Mouse (Mus musculus) erythroblast, adult 5-6 weeks (primary cell): ENCODE results near the gene Zfp266. TPM values are rescaled to one million over a fixed set of nuclear protein-coding genes. Genes with fewer than 3 reads are reported as not detected.

Experiments used
- ATAC-seq: replicated peaks from 2 replicates; pipeline ENCODE4 v1.8.0; 2016; ENCODE audit warnings: moderate number of reproducible peaks, mild to moderate bottlenecking, moderate TSS enrichment, inconsistent platforms; ENCODE audit not compliant: poor library complexity, low FRiP score, severe bottlenecking
- total RNA-seq, 2 experiments: library from RNA; stranded (forward) in 1 of 2; stranded (reverse) in 1 of 2; fragments of 150-400 nt in 1 of 2; fragments of 200-764, 138-1000 nt in 1 of 2; gene quantifications; 2 replicates each; pipeline versions ENCODE4 v1.2.3 to v1.2.4; 2015 to 2017; ENCODE audit warnings: low replicate concordance in 2 of 2

The Zfp266 gene
- total RNA-seq, 2 experiments from 2014 or later: 8.9 to 10.2 TPM

DNA sequence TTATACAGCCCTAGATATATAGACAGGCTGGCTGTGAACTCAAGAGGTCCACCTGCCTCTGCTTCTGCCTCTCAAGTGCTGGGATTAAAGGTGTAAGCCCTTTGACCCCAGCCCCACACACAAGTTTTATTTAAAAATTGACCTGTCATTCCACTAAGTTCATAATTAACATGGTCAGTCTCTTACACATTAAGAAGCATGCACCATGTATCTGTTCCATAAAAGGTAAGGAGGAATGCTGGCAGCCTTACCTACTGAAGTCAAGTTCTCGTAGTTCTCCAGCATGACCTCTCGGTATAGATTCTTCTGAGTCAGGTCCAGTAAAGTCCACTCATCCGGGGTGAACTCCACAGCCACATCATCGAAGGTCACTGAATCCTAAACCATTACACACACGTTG, 16.4 kb downstream of the Zfp266 start:
- no peak for ATAC-seq

DNA sequence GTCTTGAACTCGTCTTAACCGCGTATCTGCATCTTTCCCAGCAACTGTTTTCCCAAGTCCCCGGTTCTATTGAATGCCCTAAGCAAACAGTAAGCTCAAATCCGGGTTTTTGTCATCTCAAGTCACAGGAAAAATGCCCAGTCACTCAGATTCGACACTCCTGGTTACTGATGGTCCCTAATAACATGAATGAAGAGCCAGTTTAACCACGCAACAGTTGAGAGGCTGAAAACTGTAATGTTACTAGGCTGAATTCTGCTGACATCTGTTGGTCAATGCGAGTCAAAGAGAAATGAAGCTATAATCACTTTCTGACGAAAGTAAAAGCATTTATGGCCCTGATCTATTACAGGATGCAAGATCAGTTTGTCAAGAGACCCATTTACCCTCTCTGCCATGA, 27.9 kb downstream of the Zfp266 start:
- ATAC-seq: peak; percentile 33

DNA sequence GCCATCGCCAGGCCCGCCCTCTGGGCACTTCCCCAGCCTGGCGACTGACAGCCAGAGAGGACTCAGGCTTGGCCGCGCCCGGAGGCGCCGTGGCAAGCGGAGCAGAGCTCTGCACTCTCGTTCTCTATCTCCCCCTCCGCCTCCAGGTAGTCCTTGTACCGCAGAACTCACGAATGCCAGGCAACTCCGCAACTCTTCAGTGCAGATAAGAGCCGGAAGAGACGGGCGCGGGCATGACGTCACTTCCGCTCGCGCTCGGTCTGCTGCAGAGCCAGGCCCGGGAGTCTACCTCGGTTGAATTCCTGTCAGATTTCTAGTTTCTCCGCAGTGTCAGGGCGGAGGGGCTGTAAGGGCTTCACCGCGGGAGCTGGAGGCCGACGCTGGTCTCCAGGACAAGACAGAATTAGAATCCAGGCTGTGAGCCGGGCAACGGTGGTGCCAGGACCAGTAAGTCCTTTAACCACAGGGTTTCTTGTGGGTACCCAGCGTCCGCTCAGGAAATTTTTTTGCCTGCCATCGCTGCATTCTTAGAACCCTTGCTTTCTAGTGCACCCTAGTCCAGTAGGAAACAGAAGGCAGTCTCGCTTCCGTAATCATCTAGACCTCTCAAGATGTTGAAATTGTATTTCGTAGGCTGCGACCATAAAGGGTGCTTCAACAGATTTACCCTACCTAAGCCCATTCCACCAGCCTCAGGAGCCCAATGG, 28.5 kb downstream of the Zfp266 start, which contains the start of gene Zfp426:
Gene Zfp426, minus strand, starts transcription at position 220 of the 707 bp plus-strand sequence.
- peak; percentile 97 for ATAC-seq

DNA sequence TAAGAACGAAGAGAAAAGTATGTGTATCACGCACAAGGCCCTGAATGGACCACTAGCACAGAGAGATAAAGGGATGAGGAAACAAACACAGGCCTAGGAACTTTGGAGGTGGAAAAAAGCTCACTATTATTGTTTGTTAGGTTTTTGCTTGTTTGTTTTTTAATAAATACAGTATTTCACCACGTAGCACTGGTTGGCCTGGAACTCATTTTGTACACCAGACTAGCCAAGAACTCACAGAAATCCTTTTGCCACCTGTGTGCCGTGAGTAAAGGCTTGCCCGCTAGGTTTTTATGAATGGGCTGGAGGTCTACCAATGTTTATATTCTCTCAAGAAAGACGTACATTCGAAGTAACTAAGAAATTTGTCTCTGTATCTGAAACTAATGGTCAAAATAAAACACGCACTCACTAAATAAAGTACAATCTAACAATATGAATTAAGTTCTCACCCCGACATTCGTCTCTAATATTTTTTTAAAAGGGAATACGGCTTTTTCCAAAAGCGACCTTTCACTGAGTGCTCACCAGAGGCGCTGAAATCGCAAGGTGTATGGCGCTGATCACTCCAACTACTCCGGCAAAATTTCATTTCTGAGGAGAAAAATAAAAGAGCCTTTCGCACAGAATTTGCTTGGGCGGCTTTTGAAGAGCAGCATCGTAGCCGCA, 29.2 kb downstream of the Zfp266 start:
- 0 out of 2 replicates have a peak, but pooled peaks have one; percentile 34 for ATAC-seq

DNA sequence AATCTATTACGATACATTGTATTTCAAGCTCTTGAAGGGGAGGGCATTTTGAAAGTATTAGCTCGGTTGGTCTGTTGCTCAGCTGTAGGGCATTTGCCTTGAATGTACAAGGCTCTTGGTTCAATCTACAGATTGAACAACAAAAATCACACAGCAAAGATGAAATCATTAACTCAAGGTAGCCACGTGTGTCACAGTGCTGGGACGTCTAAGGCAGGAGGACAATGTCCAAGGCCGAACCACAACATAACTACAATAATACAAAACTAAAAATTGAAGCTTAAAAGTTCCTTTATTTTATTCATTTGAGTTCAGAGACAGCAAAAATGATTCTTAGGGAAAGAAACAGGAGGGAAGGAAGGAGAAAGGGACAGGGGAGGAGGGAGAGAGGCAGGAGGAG, 31.7 kb downstream of the Zfp266 start:
- no peak for ATAC-seq

DNA sequence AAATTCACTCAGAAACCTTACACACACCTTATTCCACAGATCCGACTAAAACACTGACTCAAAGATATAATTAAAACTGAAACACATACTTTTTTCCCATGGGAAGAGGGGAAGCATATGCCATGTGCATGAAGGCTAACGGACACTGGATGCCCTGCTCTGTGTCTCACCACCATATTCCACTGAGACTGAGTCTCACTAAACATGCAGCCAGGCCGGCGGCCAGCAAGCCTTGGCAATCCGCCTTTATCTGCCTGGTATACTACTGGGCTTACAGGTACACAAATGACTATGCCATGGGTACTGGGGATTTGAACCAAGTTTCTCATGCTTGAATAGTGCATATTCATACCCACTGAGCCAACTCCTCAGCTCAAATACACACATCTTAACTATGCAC, 41.8 kb downstream of the Zfp266 start:
- no peak for ATAC-seq

DNA sequence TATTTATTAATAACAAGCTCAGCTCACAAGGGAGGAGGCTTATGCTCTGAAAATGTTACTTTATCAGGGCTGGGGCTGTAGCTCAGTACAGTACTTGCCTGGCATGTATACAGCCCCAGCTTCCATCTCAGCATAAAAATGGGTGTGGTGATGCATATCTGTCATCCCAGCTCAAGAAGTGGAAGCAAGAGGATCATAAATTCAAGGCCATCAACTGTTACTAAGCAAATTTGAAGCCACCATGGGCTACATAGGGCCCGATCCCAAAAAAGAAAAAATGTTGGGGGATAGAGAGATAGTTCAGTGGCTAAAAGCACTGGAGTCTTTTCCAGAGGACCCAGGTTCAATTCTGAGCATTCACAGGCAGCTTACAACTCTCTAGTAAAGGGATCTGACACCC, 44.6 kb downstream of the Zfp266 start:
- ATAC-seq: no peak

DNA sequence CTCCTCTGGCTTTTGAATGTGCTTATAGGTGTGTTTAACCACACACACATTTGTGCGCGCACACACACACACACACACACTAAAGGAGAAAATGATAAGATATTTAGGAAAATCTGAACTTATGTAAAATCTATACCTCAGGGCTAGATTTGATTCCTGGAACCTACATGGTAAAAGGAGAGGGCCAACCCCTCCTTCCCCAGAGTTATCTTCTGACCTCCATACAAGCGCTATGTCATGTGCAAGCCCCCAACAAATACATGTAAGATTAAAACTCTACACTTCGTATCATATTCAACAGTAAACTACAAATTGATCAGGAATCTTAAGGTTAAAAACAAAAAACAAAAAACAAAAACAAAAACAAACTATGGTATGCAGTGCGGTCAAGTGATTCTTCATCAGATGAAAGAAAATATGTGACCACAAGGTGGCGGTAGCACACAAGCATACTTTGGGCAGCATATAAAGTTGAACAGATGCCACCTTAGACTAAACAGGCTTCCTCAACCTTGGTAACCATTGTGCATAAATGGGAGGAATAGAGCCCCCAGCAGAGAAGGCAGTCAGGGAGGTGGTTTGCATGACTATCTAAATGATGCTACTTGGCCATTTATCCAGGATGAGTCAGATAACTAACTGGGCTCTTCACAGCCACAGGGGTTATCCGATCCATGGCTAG, 54.3 kb downstream of the Zfp266 start:
- peak; percentile 83; the same call in 1 of the 2 replicates for ATAC-seq

DNA sequence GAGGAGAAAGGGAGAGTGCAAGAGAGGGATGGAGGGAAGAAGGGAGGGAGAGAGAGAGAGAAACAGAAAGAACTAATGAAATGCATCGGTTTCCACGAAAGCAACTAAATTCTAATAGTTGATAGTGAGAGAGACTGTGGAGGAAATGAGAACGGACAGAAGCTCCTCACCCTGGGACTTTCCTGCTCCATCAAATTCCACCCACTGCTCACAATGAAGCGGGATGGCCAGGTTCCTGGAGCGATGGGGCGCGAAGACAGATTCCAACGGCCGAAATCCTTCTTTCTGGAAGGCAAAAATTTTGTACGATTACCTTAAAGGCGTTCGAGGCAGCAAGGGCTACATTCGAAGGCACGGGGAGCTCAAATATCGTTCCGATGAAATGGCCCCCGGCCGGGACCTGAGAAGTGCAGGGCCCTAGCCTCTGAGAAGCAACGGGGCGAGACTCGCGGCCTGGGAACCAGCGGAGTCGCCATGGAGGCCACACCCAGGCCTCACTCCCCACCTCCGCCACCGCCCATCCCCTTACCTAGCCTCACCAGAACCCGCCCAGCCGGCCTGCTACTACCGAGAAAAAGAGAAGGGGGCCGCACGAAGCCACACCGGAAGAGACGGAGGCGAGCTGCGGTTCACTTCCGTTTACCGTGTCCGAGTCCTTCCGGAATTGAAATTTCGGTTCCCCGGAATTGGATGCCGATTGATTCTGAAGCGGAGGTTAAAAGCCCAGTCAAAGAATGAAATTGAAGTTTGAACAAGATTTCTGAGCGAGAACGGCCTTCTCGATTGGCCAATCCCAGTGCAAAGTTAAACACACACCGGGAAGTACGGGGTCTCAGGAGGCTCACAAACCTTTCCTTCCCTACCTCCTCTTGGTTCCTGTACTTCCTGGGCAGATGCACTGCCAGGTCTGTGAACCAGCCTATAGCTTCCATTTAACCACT, 61.6 kb downstream of the Zfp266 start, which contains the start of gene Zfp26:
Gene Zfp26, minus strand, starts transcription at position 786 of the 941 bp plus-strand sequence.
- ATAC-seq: peak; percentile 97

DNA sequence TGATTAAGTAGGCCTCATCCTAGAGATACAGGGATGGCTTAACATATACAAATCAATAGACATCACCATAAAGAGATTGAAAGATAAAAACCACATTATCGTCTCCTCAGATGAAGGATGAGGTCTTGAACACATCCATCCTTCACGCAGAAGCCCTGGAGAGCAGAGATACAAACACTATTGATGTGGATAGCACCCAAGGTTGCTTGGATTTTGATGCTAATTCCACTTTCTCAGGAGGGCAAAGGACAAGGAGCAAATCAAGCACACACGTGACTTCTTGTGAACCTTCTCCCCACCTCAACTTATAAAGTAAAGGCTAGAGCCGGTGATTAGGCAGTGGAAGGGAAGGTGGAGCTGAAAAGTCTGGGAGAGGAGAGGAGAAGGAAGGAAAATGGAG, 67.6 kb downstream of the Zfp266 start:
- ATAC-seq: no peak

DNA sequence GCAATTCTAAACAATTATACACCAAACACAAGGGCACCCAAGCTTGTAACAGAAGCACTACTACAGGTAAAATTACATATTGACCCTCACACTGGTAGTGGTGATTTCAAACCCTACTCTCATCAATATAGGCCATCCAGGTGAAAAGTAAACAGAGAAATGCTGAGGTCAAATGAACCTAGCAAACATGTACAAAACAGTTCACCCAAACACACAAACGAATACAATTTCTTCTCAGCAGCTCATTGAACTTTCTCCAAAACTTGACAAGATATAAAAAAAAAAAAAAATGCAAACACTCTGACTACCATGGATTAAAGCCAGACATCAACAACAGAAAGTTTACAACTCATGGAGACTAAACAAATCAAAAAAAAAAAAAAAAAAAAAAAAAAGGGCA, 69.7 kb downstream of the Zfp266 start:
- no peak for ATAC-seq

Other genes starting within 250 kb of the Zfp266 start
- gene Olfr39, start 239.1 kb downstream of the Zfp266 start, total RNA-seq (2015; ENCODE audit: low replicate concordance): not detected in 2 replicates
- gene Olfr39, start 239.1 kb downstream of the Zfp266 start, total RNA-seq (2017; ENCODE audit: low replicate concordance): not detected in 2 replicates
- not detected in 2 replicates for gene Olfr873, start 222.9 kb downstream of the Zfp266 start, total RNA-seq (2015; ENCODE audit: low replicate concordance)
- 0.14 TPM in 1 of 2 replicates, not detected in the other for gene Olfr873, start 222.9 kb downstream of the Zfp266 start, total RNA-seq (2017; ENCODE audit: low replicate concordance)
- gene Olfr18, start 185.3 kb downstream of the Zfp266 start, total RNA-seq (2015; ENCODE audit: low replicate concordance): not detected in 2 replicates
- not detected in 2 replicates for gene Olfr18, start 185.3 kb downstream of the Zfp266 start, total RNA-seq (2017; ENCODE audit: low replicate concordance)
- 0.77 and 2.5 TPM in 2 replicates for gene Zfp560, start 136.2 kb downstream of the Zfp266 start, total RNA-seq (2015; ENCODE audit: low replicate concordance)
- 0.34 and 1.3 TPM in 2 replicates for gene Zfp560, start 136.2 kb downstream of the Zfp266 start, total RNA-seq (2017; ENCODE audit: low replicate concordance)
- 5.0 TPM in 2 replicates for gene Zfp26, start 61.3 kb downstream of the Zfp266 start, total RNA-seq (2015; ENCODE audit: low replicate concordance)
- gene Zfp26, start 61.3 kb downstream of the Zfp266 start, total RNA-seq (2017; ENCODE audit: low replicate concordance): 3.1 and 17.9 TPM in 2 replicates
- gene Zfp426, start 28.7 kb downstream of the Zfp266 start, total RNA-seq (2015; ENCODE audit: low replicate concordance): 8.6 and 12.5 TPM in 2 replicates
- gene Zfp426, start 28.7 kb downstream of the Zfp266 start, total RNA-seq (2017; ENCODE audit: low replicate concordance): 15.6 and 17.6 TPM in 2 replicates
- gene Zfp846, start 59.9 kb upstream of the Zfp266 start, total RNA-seq (2015; ENCODE audit: low replicate concordance): 1.7 and 4.2 TPM in 2 replicates
- gene Zfp846, start 59.9 kb upstream of the Zfp266 start, total RNA-seq (2017; ENCODE audit: low replicate concordance): 0.09 and 0.70 TPM in 2 replicates
- 139 and 174 TPM in 2 replicates for gene Ubl5, start 121.5 kb upstream of the Zfp266 start, total RNA-seq (2015; ENCODE audit: low replicate concordance)
- gene Ubl5, start 121.5 kb upstream of the Zfp266 start, total RNA-seq (2017; ENCODE audit: low replicate concordance): 32.8 and 53.8 TPM in 2 replicates
- gene Fbxl12, start 123.3 kb upstream of the Zfp266 start, total RNA-seq (2015; ENCODE audit: low replicate concordance): 7.5 and 18.8 TPM in 2 replicates
- gene Fbxl12, start 123.3 kb upstream of the Zfp266 start, total RNA-seq (2017; ENCODE audit: low replicate concordance): 2.3 and 3.2 TPM in 2 replicates
- gene Pin1, start 130.7 kb upstream of the Zfp266 start, total RNA-seq (2015; ENCODE audit: low replicate concordance): 4.2 and 4.6 TPM in 2 replicates
- gene Pin1, start 130.7 kb upstream of the Zfp266 start, total RNA-seq (2017; ENCODE audit: low replicate concordance): 2.1 and 3.8 TPM in 2 replicates
- not detected in 2 replicates for gene Olfm2, start 224.9 kb upstream of the Zfp266 start, total RNA-seq (2015; ENCODE audit: low replicate concordance)
- not detected in 2 replicates for gene Olfm2, start 224.9 kb upstream of the Zfp266 start, total RNA-seq (2017; ENCODE audit: low replicate concordance)